Mouse (Mus musculus) spleen, embryonic (tissue): ENCODE results near the gene Scyl2.
"Not testable (repeated sequence)": the region's sequence is repeated elsewhere in the genome, so short reads cannot be mapped to it uniquely, and the experiment has no call there.

ENCODE experiments used
- CTCF ChIA-PET: fragments of 350-600 bp; sonication (Branson Sonifier 250); formaldehyde crosslinking; loops from one replicate; lab custom pipeline; 2022; lab: Charles Lee

Gene Scyl2

DNA sequence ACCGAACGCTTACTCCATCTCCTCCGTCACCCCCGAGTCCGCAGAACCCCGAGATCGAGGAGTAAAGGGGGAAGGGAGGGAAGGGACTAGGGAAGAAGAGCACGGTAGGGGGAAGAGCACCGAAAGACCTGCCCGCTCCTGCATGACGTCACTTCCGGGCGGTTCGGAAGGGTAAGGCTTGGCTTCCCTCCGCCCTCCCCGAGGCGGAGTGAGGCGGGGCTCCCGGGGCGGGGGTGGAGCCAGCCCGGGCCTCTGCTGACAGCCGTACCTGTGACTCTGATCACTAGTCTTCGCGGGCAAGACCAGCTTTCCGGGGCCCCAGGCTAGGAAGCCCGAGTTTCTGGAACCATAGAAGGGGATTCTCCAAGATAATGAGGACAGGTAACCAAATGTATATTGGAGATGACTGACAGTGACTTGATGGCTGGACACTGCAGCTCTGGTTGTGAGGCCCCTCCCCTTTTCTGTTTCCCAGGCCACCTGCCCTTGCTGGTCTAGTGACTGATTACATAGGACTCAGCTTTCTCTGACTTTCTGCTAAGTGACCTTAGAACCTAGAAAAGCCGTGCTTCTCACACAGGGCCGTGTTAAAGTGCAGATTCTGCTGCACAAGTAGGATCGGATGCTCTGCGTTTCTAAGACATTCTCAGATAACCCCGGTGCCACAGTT, at the start of gene Scyl2:
TSS of gene Scyl2 (minus strand) at position 147 of the 670 bp plus-strand sequence.
- CTCF ChIA-PET: no interaction called here

DNA sequence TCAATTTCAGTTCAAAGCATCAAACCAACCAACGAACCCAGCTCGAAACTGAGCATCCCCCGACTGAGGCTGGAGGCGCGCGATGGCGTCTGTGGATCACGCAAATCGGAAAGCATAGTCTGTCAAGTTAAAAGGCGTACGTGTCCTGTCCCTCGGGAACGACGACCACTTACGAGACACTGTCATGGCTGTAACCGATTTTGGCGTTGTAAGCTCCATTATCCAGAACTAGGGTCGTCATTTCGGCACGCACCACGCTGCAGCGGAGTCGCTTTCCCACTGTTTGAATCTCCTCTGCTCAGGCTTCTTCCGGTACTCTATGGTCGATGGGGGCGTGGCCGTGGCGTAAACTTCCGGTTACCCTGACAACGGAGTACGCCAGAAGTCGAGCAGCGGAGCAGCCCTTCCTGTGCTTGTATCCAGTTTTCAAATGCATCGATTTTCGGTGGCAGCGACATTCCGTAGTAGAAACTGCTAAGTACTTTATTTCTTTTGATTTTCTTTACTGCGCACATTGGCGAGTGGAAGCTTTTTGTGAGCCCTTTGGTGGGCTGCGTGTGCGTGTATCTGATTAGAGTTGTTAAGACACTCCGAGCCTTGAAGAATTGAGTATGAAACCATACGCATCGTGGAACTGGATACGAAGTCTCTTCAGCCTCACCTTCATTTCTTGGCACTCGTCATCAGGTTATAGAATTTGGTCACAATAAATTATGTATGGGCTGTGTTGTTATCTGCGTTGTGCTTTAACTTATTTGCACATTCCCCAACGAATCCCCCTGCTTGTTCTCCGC, 46.1 kb upstream of the Scyl2 start, which contains the start of gene Actr6:
TSS of gene Actr6 (minus strand) at position 295 of the 794 bp plus-strand sequence.
- CTCF ChIA-PET: interaction anchor here (0.9 kb wide), 1 partner anchor 11 kb away, joined by 4 read pairs; no protein-coding TSS in a partner anchor

DNA sequence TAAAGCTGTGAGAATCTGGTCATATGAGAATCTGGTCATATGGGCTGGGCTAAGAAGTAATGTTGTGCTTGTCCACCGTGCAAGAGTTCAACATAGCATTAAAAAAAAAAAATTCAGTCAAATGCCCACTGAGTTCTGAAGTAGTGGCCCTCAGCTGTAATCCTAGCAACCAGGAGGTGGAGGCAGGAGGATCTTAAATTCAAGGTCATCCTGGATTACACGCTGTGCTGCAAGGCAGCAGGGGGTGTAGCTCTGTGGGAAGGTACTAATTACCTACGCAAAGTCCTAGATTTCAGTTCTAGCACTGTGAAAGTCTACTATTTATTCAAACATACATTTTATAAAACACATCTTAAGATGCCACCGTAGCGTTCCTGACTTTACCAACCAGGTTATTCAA, 45.3 kb upstream of the Scyl2 start:
- CTCF ChIA-PET: interaction anchor here (0.9 kb wide), 1 partner anchor 12 kb away, joined by 4 read pairs; no protein-coding TSS in a partner anchor

GRCm38 (mm10) chr10:89730386-89730785, 44.3 kb upstream of the Scyl2 start:
- CTCF ChIA-PET: no interaction called here

GRCm38 (mm10) chr10:89722247-89723195, 36.4 kb upstream of the Scyl2 start:
- CTCF ChIA-PET: no interaction called here

GRCm38 (mm10) chr10:89720796-89721195, 34.7 kb upstream of the Scyl2 start:
- CTCF ChIA-PET: interaction anchor here (0.6 to 0.7 kb wide), 2 partner anchors 14 to 1249 kb away, joined by 3 read pairs; no protein-coding TSS in a partner anchor

GRCm38 (mm10) chr10:89720252-89720651, 34.2 kb upstream of the Scyl2 start:
- CTCF ChIA-PET: interaction anchor here (0.6 kb wide), 1 partner anchor 13 kb away, joined by 3 read pairs; no protein-coding TSS in a partner anchor

DNA sequence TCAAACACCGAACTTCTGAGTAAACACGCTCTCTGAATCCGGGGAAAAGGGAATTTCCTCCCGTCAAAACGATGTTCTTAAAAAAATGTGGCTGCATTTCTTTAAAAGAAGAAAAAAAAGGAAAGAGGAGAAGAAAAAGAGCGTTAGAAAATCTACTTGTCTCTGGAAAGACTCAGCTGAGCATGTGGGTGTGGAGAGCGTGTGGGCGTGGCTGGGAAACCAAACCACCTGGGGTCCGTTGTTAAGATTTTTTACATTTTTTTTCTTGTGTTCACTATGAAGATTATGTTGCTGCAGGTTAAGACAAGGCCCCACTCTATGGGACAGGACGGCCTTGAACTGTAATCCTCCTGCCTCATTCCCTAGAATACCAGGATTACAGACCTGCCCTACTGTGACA, 28.8 kb upstream of the Scyl2 start:
- CTCF ChIA-PET: no interaction called here

GRCm38 (mm10) chr10:89708720-89709119, 22.6 kb upstream of the Scyl2 start:
- CTCF ChIA-PET: interaction anchor here (0.6 to 0.7 kb wide), 2 partner anchors 9 to 877 kb away, joined by 3 read pairs; no protein-coding TSS in a partner anchor

- CTCF ChIA-PET: no interaction called here
Observed at GRCm38 (mm10) chr10:89707397-89707796, 21.3 kb upstream of the Scyl2 start.

GRCm38 (mm10) chr10:89703042-89703441, 17.0 kb upstream of the Scyl2 start:
- CTCF ChIA-PET: no interaction called here

- CTCF ChIA-PET: no interaction called here
Observed at GRCm38 (mm10) chr10:89697956-89698355, 11.9 kb upstream of the Scyl2 start.

DNA sequence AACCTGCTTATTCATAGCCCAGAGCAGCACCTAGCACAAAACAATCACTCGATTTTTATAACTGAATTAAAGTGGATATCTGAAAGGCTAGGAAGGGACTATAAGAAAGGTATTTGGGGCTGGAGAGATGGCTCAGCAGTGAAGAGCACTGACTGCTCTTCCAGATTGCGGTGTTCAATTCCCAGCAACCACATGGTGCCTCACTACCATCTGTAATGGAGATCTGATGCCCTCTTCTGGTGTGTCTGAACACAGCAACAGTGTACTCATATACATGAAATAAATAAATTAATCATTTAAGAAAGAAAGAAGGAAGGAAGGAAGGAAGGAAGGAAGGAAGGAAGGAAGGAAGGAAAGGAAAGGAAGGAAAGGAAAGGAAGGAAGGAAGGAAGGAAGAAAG, 10.2 kb upstream of the Scyl2 start:
- CTCF ChIA-PET: not testable (repeated sequence)

GRCm38 (mm10) chr10:89695194-89695911, 9.3 kb upstream of the Scyl2 start:
- CTCF ChIA-PET: interaction anchor here (0.6 kb wide), 1 partner anchor 1239 kb away, joined by 8 read pairs; no protein-coding TSS in a partner anchor

DNA sequence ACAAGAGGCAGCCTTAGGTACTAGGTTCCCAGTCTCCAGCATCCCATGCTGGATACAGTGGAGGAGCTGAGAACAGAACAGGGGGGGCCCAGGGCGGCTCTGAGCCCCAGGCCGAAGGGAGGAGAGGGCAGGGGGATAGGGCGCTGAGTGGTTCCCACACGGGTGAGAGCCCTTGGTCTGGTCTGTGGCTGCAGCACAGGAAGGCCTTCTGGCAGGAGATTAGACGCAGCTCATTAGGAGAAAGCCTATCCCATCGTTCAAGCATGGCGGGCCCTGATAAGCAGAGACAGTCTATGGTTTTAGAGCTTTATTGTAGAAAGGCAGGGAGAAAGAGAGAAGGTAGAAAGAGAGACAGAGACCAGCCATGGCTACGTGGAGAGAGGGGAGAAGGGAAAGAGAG, 3.9 kb upstream of the Scyl2 start:
- CTCF ChIA-PET: no interaction called here

DNA sequence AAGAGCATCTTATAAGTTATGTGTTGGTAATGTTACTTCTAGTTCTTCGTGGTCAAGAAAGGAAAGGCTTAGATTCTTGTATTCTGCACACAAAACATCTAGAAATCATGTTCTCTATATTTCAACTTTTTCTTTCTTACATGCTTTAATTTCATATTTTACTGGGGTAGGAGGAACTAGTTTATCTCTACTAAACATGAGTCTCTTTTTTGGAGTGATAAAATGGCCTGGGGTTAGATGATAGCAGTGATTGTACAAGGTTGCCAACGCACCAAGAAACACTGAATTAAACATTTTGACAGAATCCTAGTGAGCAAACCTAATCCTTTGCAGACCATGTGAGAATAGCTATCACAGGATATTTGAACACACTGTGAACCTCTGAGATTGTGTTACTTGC, 1.4 kb upstream of the Scyl2 start:
- CTCF ChIA-PET: no interaction called here

- CTCF ChIA-PET: no interaction called here
Observed at GRCm38 (mm10) chr10:89685391-89686138, 520 bp downstream of the Scyl2 start.

DNA sequence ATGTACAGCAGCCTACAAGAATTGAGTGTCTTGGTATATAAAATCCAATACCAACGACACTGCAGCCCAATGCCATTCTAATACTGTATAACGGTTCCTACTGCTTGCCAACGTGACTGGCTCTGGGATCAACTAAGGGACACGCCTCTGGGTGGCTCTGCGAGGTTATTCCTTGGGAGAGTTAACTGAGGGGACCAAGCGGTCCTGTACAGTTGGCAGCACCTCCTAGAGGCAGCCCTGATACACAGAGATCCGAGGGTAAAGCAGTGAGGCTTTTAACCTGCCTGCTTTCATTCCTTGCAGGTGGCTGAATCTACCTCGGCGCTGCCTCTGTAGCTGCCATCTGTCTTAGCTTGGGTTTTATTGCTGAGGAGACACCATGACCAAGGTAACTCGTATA, 3.1 kb downstream of the Scyl2 start:
- CTCF ChIA-PET: no interaction called here

GRCm38 (mm10) chr10:89682157-89682556, 3.9 kb downstream of the Scyl2 start:
- CTCF ChIA-PET: no interaction called here

- CTCF ChIA-PET: no interaction called here
Observed at GRCm38 (mm10) chr10:89681706-89682105, 4.4 kb downstream of the Scyl2 start.
